Mouse (Mus musculus) kidney, postnatal 4 days (tissue): Measurements from ENCODE around the gene Defa30.
"Not testable (repeated sequence)": the region's sequence is repeated elsewhere in the genome, so short reads cannot be mapped to it uniquely, and the experiment has no call there.

Experiments
- DNase-seq, 2 experiments: peaks; one replicate each; pipeline ENCODE4 v3.0.0; 2021; ENCODE audit warnings: mixed read lengths in 2 of 2

Defa30 gene

GRCm38 (mm10) chr8:21134342-21134741 lies at the start of gene Defa30:
TSS of gene Defa30 (plus strand) at chr8:21134642.
- DNase-seq, result not testable (repeated sequence)

DNA sequence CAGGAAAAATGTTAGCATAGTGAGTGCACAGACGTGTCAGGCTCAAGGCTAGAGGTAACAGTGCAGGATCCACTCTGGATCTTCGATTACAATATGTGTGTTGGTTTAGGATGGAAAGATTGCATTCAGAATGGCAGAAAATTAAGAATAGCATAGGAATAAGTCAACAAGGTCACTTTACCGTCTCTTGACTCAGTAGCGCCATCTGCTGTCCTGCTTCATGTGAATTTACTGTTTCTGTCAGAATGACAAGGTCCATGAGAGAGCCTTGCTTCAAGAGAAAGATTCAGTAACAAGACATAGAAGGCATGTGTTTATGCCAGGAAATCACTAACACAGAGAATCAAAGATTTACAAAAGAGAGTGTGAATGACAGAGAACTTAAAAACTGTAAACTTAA lies 41.3 kb upstream of the Defa30 start:
- DNase-seq, result peak; percentile 6 to 10

DNA sequence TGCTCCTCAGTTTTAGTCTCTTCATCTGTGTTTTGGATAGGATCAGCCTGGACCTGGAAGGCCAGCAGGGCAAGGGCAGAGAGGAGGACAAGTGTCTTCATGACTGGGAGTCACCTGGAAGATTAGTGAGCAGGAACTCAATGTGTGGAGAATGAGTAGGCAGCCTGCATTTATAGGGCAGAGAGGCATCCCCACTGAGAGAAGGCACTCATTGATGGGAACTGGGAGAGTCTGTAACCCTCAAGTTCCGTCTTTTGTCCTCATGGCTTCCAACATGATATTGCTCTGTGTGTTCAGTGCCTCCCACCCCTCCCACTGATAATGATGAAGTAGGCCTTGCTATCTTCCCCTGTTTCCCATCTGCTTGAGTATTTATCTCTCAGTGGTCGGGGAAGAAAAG lies 38.5 kb upstream of the Defa30 start, which contains the start of gene Gm14851:
Gene Gm14851 (minus strand): TSS at position 101 of the 400 bp plus-strand sequence.
- DNase-seq, result not testable (repeated sequence)

DNA sequence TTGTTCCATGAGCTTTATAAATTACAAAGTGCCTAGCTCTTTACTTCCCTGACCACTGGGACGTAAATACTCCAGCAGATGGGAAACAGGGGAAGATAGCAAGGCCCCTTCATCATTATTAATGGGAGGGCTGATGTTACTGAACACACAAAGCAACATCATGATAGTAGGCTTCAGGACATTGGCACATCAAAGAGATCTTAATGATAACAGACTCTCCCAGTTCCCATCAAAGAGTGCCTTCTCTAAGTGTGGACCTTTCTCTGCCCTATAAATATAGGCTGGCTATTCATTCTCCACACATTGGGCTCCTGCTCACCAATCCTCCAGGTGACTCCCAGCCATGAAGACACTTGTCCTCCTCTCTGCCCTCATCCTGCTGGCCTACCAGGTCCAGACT lies 27.5 kb downstream of the Defa30 start, which contains the start of gene Defa22:
Gene Defa22 (plus strand): TSS at position 301 of the 400 bp plus-strand sequence.
- DNase-seq, result not testable (repeated sequence)
